Mouse (Mus musculus): ENCODE measurements around the gene Ppp1r9b.

DNA sequence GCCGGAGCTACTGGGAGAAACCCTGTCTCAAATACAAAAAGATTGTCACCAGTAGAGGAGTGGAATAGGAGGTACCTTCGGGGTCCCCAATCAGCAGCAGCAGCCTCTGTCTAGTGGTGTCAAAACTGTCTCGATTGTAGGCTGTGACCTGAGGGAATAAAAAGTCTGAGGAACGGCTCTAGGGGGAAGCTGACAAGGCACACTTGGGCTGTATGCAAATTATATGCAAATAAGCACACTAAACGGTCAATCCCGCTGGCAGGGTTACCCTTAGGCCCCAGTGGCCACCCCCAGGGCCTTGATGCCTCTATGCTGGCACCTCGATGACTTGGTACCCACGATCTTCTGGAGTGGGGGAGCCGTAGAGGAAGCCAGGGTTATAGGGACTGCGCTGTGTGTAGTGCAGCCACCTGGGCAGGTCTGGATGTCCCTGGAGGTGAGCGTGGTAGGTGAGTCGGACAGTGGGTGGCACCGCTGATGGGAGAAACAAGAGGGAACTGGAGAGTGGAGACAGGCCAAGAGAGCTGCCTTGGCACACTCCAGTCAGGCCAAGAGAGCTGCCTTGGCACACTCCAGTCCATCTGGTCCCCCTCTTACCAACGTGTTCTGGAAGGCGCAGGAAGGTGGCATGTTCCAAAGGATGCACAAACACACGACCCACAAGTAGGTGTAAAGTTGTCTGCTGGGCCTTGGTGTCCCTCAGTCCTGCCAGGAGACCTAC lies 18.8 kb upstream of the Ppp1r9b start:
- TF ChIP-seq CTCF (IDR thresholded peaks at IDR 0.05; ENCODE audit: borderline replicate concordance, insufficient read depth, low read length) (no peak), POLR2A (IDR thresholded peaks at IDR 0.05; ENCODE audit: low read depth, low read length) (no peak)

Data from embryonic fibroblast, embryonic 13.5 days (primary cell).